Mouse (Mus musculus): ENCODE measurements around the gene Adh4.

DNA sequence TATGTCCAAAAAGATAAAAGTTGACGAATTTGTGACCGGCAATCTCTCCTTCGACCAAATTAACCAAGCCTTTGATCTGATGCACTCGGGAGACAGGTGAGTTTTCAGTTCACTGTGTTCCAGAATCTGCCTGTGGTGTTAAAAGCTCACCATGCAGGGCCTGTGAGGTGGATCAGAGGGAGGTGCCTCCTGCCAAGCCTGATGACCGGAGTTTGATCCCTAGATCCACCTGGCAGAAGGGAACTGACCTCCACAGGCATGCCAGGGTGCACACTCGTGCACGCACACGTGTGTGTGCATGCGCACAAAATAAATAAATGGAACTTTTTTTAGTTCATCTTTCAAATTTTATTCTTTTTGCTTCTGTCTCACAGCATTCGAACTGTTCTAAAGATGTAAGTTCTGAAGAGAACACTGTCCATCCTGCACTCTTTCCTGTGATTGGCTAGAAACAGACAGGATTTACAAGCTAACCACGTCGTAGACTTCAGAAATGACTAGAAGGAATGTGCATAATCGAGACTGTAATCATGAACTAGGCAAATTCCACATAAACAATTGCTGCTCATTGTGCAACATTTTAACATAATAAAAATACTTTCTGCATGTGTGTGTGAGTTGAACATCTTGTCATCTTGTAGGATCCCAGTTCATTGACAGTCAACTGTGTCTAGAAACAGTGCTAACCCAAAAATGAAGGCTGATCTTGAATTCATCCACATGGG lies 39.6 kb downstream of the Adh4 start:
- TF ChIP-seq CTCF (conservative IDR thresholded peaks at IDR 0.05 in 1 of 2, IDR thresholded peaks at IDR 0.05 in 1 of 2; ENCODE audit: low read depth in 2 of 2, low read length in 2 of 2), result no peak
- TF ChIP-seq USF1 (IDR thresholded peaks at IDR 0.05; ENCODE audit: low read depth, low read length), result no peak
- no peak for TF ChIP-seq JUND (conservative IDR thresholded peaks at IDR 0.05; ENCODE audit: low read depth, low read length)
- no peak for TF ChIP-seq EP300 (IDR thresholded peaks at IDR 0.05; ENCODE audit: low read length)

Measured in CH12.LX (cell line).